Mouse (Mus musculus) thymus, postnatal 25 days (tissue): Measurements from ENCODE around the gene Dzip1.

Source experiments
- DNase-seq: peaks from one replicate; pipeline ENCODE4 v3.0.0; 2022

The Dzip1 gene

DNA sequence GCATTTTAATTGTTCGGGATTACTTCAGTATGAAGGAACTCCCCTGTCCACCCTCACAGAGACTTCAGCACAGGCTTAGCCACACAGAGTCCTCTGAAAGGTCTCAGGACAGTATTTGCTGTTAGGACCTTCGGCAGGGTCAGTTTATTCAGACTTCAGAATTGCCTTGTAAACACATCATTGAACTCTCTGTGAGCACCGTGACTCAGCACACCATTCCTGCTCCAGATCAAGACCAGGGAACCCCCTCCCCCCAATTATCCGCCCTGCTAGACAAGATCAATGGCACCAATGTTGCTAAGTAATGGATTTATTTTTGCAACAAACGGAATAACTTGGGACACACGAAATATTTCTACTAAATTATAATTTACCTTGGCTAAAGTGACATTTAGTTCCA, 57.9 kb downstream of the Dzip1 start:
- no peak for DNase-seq

DNA sequence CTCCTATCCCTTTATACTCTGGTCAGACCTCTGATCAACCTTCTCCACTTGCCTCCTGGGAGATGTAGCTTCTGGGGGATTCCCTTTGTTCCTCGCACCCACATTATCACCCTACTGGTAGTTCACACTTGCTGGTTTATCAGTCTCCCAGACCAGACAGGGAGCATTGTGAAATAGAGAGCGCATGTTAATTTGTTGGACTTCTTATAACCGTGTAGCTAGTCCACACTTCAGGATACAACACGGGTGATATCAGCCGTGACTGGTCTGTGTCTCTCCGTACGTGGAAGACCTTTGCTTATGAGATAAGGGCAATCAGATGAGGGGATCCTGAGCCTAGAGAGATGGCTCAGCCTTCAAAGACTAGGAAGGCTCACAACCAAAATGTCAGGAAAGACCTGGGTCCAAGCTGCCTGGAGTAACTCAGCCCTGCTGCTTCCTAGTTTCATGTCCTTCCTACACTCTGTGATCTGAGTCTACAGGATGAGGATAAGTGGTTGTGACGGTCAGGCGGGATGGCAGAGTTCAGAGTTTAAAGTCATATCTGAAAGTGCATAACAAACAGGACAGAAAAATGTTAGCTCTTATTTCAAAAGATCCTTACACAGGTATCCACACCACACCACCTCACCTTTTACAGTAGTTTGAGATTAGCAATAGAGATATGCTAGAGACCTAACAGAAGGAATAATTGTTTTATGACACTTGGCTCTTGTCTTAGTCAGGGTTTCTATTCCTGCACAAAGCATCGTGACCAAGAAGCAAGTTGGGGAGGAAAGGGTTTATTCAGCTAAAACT, 59.0 kb downstream of the Dzip1 start:
- DNase-seq, result no peak

DNA sequence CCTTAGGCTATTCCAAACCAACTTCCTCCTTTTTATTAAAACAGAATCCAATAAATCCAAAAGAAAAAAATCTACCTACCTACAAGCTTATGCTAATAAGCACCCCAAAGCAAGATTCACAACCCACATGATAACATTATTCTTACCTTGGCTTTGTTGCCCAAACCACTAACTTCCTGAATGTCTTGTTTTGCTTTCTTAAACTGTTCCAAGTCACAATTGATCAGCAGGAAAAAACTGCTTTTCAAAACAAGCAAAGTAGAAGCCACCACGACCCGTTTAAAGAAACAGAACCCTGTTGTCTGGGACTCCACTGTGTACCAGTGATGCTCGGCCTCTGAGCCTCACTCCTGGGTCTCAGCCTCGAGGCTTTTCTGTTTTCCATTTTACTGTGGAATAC, 60.4 kb downstream of the Dzip1 start:
- DNase-seq, result peak; percentile 10

DNA sequence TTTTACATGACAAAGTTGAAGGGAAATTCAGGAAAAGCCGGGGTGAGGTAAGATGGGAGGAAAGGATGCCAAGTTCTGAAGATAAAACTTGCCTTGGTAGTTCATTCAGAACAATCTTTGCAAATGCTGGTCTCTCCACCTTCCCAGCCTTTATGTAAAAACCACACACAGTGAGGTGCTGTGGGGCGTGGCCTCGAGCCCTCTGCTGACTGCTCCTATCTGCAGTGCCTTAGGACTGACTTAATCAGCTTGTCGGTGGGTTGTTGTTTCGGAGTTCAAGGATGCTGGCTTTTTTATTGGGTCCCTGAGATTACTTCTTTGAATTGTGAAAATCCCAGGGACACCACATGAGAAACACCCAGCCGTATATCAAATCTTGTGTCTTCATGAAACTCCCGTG, 63.0 kb downstream of the Dzip1 start:
- DNase-seq, result peak; percentile 30

DNA sequence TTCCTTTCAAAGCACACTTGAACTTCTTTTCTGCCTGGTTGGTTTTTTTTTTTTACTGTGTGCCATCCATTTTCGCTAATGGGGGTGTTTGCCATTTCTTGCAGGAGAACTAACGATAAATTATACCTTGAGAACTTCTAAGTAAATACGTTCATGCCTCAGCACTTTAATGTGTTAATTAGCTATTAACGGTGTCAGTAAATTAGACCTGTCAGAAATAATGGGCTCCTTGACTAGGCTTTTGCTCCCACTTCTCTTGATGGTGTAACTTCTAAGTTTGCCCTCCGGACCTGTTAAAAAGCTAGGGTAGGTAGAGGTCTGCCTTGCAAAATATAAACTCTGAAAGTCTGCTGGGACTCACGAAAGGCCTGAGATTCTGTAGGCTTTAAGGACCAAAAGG, 66.9 kb downstream of the Dzip1 start:
- DNase-seq, result no peak

DNA sequence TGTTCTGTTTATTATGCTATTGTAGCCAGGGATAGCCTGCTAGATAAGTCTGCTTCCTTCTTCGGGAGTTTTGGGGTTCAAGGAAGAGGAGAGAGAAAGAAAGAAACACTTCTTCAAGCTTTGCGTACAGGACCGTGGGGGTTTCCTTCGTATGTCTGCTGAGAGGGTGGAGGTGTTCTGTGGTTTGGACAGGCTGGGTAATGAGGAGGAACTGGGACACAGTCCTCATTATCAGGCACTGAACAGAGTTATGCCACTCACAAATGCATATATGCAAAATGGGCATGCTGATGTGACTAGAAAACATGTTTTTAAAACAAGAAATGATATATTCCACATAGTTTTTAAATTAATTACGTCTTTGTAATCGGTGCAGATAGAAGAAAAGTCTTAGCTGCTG, 68.7 kb downstream of the Dzip1 start:
- no peak for DNase-seq

DNA sequence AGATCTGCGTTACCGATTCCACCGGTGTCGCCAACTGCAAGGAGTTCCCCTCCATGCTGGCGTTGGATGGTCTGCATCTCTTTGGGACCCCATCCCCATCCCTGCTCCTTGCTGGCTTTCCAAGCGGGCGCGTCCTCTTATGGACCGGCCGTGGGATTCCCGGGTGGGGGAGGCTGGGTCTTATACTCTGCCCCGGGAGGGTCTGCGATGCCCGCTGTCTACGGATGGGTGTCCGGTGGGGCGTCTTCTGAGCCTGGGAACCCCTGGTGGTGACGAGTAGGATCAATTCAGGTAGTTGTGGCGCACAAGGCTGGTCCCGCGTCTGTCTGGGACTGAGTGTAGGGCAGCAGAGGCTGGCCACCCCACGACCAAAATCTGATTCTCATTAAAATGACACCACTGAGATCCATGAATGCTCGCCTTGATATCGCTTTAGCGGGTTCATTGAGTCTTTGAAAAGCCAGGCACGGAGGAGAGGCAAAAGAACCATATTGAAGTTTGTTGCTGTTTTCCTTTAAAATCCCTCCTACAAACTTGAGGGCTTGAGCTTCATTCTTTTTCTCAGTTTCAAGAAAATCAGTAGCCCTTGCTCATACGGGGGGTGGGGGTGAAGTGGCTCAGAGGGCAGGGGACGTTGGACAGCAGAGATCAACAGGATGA, 70.0 kb downstream of the Dzip1 start:
- DNase-seq, result peak; percentile 51

DNA sequence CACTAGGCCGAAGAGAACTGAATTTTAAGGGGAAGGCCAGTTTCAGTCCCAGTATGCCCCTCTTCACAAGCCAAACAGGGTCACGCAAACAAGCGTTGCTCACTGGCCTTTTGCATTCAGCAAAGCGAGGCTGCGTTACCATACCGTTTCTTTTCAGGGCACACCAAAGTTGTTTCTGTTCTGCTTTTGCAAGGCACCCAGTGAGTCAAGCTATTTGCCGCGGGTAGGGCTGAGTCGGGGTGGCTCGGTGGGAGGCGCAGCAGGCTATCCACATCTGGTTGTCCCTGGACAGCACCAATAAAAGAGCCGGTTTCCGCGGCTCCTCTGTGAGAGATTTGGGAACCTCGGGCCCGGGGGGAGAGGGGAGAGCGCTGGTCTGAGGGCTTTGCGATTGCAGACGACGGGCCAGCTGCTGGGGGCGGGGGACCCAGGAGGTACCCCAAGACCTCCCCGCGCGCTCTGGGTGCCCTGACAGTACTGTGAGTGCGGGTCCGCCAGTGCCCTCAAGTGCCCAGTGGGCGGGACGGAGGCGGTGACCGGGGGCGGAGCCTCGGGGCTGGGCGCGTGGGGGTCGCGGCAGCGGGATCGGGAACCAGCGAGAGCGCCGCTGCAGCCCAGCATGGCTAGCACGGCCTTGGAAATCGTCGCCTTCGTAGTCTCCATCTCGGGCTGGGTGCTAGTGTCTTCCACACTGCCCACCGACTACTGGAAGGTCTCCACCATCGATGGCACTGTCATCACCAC, 70.7 kb downstream of the Dzip1 start:
- peak; percentile 53 for DNase-seq

DNA sequence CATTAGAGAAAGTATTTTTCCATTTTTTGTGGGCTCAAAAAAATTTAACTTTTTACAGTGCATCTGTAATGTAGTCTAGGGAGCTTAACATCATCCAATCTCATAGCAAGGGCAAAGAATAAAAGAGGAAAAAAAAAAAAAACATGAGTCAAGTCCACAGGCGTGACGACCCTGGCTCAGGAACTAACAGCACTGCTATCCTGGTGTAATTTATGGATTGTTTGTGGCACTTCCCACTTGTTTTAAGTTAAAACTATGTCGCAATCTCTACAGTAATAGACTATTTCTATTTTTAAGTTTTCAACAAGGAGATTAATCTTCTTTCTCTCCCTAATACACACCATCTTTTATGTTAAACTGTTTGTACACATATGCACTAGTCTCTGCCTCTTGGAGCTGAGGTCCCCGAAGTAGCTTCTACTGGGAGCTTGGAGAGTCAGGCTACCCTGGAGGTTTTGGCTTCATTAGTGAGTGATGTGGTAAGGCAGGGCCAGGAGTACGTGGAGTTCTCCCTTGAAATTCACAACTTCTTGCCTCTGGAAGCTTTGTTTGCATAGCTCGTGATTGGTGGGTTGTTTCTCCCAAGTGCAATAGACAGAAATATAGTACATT, 73.7 kb downstream of the Dzip1 start:
- DNase-seq, result no peak

DNA sequence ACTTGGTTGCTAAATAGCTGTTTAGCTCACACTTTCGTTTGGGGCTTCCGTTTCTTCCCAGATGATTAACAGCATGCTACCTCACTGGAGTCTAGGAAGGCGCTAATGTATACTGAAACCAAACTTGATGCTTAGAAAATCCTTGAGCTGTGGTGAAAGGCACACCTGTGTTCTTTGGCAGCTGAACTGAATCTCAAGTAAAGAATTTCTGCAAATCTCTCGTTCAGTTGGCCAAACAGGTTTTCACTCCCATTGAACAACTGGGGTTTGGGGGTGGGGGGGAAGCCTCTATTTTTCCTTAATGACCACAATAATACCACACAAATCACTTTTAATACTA, 74.6 kb downstream of the Dzip1 start:
- DNase-seq, result no peak

DNA sequence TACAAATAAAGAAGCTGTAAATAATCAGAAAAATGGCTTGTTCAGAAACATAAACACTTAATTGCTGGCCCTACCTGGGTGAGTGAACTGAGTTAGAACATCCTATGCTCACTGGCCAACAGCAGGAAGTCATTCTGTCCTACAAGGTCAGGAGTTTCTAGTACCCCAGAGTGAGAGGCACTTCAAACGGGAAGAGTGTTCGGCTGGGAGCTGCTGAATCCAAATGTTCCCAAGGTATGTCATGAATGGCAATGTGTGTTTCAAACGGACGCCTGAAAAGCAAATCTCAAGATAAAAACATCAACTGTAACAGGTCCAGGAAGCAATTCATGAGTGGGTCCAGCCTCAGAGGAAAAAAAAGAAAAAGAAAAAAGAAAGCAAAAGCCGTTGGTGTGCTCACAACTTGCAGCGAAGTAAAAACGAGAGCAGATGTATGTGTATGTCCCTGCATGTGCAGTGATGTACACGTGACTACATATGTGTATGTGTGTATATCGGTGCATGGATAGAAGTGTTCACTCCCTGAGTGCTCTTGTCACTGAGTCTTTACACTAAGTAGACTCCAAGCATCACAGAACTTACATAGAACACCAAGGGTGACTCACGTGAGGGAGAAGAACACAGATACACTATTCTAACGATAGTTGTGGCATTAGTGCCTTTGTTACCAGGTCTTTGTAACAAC, 75.1 kb downstream of the Dzip1 start:
- no peak for DNase-seq

DNA sequence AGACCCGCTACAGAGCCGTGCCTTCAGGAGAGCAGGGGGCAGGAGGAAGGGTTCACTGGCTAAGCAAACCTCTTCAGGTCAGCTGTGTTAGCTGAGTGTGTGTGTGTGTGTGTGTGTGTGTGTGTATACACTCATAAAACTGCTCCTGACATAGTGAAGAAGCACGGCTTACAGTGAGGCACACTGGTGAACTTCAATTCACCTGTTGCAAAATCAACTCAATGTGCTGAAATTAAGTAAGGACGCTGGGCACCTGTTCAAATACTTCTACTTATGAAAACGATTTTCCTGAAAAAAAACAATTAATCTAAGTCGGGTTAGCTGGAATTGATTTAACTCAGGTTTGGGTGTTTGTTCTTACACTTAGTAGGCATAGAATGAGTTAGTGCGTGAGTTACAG, 77.1 kb downstream of the Dzip1 start:
- DNase-seq, result no peak

DNA sequence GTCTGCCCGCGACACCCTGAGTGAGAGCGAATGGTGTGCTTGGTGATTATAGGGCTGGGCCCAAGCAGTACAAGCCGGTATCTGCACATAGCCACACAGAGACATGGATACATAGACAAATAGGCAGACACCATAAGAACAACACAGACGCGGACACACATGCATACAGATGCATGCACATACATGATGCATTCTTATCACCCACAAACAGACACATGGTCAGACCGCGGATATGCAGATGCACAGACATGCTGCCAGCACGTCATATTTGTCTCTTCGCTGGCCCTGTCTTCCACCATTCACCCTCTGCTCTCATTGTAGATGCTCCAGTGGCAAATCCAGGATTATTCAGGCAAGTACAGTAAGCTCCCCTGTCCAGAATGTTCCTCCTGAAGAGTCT, 78.4 kb downstream of the Dzip1 start:
- DNase-seq, result no peak

DNA sequence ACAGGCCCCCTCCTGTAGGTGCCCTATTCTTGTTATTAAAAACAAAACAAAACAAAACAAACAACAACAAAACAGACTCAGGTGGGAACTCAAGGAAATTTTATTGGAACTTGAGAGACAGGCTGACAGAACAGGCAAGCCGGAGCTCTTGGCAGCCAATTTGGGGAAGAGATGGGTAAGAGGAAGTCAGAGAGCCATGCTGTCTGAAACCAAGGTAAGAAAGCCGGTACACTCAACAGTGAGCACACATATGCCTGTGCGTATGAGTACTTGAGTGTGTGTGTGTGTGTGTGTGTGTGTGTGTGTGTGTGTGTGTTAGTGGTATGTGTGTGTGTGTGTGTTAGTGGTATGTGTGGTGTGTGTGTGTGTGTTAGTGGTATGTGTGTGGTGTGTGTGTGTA, 82.9 kb downstream of the Dzip1 start:
- no peak for DNase-seq

DNA sequence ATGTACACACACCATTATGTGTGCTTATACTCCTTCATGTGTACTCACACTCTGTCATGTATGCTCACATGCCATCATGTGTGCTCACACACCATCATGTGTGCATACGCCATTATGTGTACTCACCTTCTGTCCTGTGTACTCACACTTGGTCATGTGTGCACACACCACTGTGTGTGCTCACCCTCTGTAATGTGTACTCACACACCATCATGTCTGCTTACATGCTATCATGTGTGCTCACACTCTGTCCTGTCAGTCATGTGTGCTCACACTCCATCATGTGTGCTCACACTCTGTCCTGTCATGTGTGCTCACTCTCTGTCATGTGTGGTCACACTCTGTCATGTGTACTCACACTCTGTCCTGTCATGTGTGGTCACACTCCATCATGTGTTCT, 85.2 kb downstream of the Dzip1 start:
- DNase-seq, result no peak

DNA sequence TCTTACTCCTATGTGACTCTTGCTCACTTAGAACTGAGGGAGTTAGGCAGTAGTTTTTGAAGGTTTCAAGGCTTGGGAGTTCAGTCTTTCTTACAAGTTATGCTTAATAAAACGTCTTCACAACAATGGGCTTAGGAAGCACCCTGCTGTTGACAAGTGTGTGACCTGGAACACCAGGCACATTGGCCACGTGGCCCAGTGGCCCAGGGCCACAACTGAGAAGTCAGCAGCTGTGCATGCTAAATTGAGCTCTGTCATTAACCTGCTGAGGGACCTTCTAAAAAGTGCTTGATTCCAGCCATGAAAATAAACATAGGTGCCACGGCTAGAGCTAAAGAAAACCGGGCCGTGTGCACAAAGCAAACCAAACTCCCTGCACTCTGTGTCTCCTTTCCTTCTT, 85.8 kb downstream of the Dzip1 start:
- no peak for DNase-seq

DNA sequence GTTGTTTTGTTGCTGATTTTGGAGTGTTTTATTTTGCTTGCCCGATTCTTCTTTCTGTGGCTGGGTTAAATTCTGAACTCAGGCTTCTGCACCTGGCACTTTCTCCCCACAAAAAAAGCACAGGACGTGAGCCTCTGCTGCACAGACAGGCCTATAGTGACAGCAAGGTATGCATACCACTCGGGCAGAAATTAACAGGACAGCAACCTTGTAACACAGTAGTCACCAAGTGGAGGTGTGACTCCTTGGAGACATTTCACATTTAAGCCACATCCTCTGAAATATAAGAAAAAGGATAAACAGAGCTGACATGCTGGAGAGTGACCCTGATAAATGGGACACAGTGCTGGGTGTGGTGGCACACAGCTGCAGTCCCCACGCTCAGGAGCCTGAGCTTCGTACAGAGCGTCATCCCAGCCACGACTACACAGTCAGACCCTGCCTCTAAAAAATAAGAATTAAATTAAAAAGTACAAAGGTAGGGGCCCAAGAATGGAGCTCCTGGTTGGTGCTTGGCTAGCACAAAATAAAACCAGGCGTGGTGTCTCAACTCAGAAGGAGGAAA, 86.6 kb downstream of the Dzip1 start:
- DNase-seq, result peak; percentile 70

DNA sequence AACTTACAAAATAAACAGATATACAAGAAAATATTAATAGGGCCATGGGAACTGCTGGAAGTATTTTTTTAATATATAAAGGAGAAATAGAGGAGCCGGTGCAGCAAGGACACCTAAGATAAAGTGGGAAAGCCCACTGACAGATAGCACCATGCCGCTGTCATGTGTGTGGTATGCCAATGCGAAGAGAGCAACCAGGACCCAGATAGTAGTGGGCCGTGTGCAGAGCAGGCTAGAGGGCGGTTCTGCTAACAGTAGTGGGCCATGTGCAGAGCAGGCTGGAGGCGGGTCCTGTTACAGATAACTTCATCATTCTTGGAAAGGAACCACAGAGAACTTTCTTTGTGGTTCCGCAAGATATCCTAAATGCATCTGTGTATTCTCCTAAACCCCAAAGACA, 88.5 kb downstream of the Dzip1 start:
- no peak for DNase-seq

DNA sequence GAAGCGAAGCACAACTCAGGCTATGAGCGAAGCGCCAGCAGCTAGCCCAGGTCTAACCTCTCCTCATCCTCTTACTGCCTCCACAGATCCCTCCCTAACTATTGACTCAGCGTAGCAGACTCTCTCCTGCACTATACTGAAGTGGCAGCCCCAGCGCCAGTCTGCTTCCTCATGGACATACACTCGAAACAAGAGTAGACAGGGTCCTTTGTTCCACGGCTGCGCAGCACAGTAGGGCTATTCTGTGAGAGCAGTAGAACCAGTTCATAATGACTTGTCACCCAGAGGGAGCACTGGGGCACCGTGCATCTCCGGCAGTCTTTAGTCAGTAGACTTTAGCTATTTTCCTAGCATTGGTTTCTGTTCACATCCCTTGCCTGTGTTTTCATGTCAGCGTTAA, 89.1 kb downstream of the Dzip1 start:
- no peak for DNase-seq

DNA sequence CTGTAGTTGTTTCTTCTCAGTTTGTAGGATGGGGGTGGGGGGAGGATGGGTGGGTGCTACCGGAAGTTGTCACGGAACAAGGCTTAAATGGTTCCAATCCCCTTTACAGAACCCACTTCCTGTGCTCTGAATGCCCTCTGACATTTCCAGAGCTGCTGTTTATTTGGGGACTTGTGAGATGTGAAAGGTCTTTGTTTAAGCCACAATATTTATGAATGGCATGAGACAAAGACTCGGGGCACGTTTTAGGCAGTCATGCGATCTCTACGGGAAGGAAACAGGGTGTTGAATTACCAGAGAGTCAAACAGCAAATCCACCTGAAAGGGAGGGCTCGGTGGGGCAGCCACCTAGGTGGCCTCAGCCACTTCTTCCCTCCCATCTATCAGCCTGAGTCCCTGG, 90.9 kb downstream of the Dzip1 start:
- peak; percentile 67 for DNase-seq

DNA sequence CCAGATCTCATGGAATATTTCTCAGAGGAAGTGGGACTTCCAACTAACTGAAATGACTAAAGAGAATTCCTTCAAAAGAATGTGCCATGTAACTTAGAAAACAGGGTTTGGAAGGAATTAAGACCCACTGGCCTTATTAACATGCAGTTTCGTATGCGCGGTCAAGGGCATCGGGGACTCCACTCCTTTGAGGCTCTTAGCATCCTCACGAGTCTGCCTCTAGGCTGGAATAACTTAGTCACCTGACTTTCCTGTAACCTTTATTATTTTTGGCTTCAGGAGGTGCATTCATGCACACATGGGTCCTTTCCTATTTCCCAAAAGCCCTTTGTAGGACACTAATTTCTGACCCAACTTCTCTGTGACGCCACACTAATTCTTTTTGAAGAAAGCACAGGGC, 92.0 kb downstream of the Dzip1 start:
- no peak for DNase-seq

DNA sequence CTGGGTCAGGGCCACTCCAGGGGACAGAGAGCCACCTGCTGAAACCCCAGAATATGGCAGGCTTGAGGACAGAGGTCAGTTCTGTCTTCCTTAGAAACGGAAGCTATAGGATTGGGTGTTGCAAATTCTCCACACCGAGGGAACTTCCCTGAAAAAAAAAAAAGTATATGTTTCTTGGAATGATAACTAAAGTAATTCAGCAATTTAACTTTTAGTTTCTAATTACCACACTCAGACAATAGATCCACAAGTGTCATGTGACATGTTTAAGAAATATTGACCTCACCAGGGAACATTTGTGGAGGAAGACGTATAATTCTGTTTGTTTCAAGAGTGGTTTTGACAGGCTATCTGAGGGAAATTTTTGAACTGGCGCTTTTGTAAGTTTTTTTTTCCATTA, 93.7 kb downstream of the Dzip1 start:
- no peak for DNase-seq
